Mouse (Mus musculus) embryonic facial prominence, embryonic 11.5 days (tissue): ENCODE data around the gene Dock7. TPM values are rescaled to one million over a fixed set of nuclear protein-coding genes. Genes with fewer than 3 reads are reported as not detected.
A peak's percentile ranks its signal among the peaks of the same experiment; 100 is the strongest.

Experiments
- ATAC-seq: fragments of 200-750 bp; cut with Nextera tagmentation; replicated peaks from 2 replicates; pipeline ENCODE4 v1.8.0; 2017; ENCODE audit warnings: low read depth; ENCODE audit not compliant: insufficient number of reproducible peaks, low FRiP score, low TSS enrichment
- DNase-seq: peaks from one replicate; pipeline ENCODE4 v3.0.0-alpha.2; 2015; ENCODE audit warnings: low spot score
- H3K27ac ChIP-seq: fragments of 300-500 bp; sonication (generic); replicated peaks from 2 replicates; pipeline ENCODE4 v1.5.1; 2014; ENCODE audit warnings: mild to moderate bottlenecking, low read depth, low read length, control low read depth
- H3K27me3 ChIP-seq: fragments of 300-500 bp; sonication (generic); 2 replicates; pipeline ENCODE4 v1.6.1; 2014; ENCODE audit warnings: mild to moderate bottlenecking, low read length, moderate library complexity, mixed read lengths; ENCODE audit not compliant: control insufficient read depth, insufficient read depth
- H3K36me3 ChIP-seq: fragments of 300-500 bp; sonication (generic); replicated peaks from 2 replicates; pipeline ENCODE4 v1.6.1; 2014; ENCODE audit warnings: low read depth, mild to moderate bottlenecking, low read length, moderate library complexity, mixed read lengths; ENCODE audit not compliant: control insufficient read depth, insufficient read depth
- H3K4me1 ChIP-seq: fragments of 300-500 bp; sonication (generic); 2 replicates; pipeline ENCODE4 v1.6.1; 2014; ENCODE audit warnings: low read length, mixed read lengths; ENCODE audit not compliant: control insufficient read depth, insufficient read depth
- H3K4me2 ChIP-seq: fragments of 300-500 bp; sonication (generic); 2 replicates; pipeline ENCODE4 v1.6.1; 2014; ENCODE audit warnings: low read depth, mild to moderate bottlenecking, control low read depth, low read length, moderate library complexity
- H3K4me3 ChIP-seq: fragments of 300-500 bp; sonication (generic); 2 replicates; pipeline ENCODE4 v1.5.1; 2014; ENCODE audit warnings: low read depth, low read length, control low read depth
- H3K9ac ChIP-seq: fragments of 300-500 bp; sonication (generic); replicated peaks from 2 replicates; pipeline ENCODE4 v1.6.1; 2014; ENCODE audit warnings: mild to moderate bottlenecking, control low read depth, low read length
- H3K9me3 ChIP-seq: fragments of 300-500 bp; sonication (generic); replicated peaks from 2 replicates; pipeline ENCODE4 v1.6.1; 2016; ENCODE audit warnings: mild to moderate bottlenecking, low read length, inconsistent platforms, mixed read lengths; ENCODE audit not compliant: control insufficient read depth
- whole genome bisulfite sequencing: fragments of 180-500 bp; shearing (Covaris S2); extraction: QIAGEN DNeasy Blood & Tissue Kit; methylation state at CpG from one replicate; pipeline ENCODE4 v1.1.7; 2014; 5-methylcytosine and 5-hydroxymethylcytosine counted together
- polyA plus RNA-seq: library from polyadenylated mRNA; unstranded; fragments of >200 nt; fragmentation: Nextera tagmentation; extraction: Ambion mirVana; gene quantifications from 2 replicates; pipeline ENCODE4 v1.2.1, GENCODE M21; 2014

Dock7 gene
- 94.9 and 106 TPM in 2 replicates for polyA plus RNA-seq

GRCm38 (mm10) chr4:99120211-99121122, at the start of gene Dock7:
TSS of gene Dock7 (minus strand) at chr4:99120915.
- H3K9ac ChIP-seq = peak within 1 kb of the TSS; percentile 99
- H3K36me3 ChIP-seq = no peaks in the 10 kb centered on the region
- DNase-seq (peak; percentile 95), ATAC-seq (peak; percentile 94)
- H3K4me3 ChIP-seq = peak within 1 kb of the TSS; percentile 98
- H3K9me3 ChIP-seq = no peaks in the 10 kb centered on the region
- H3K4me1 ChIP-seq = no peaks in the 10 kb centered on the region
- H3K4me2 ChIP-seq = peak within 1 kb of the TSS; percentile 85
- peak within 1 kb of the TSS; percentile 85 for H3K27ac ChIP-seq
- H3K27me3 ChIP-seq = no peaks in the 10 kb centered on the region
- WGBS = under 1% methylated on average over 103 of the region's 117 CpGs

DNA sequence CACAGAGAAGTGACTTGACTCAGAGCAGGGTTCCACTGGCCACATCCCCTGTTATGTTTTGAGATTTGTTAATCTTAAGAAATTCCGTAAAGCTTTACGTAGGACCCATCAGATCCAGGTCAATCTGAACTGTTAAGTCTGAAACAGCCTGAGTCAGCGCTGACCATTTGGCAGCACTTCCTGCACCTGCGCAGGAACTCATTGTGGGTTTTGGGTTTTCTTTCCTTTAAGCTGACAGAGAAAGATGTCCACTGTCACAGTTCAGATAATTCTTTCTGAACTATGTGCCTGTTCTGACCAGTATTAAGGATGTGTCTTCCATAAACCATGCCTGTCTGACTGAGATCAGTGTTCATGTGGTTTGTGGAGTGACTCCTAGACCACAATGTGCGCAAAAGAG, 48.2 kb upstream of the Dock7 start:
- no peak for ATAC-seq
- H3K4me3 ChIP-seq = no peak overlapping the region
- no peak overlapping the region for H3K9ac ChIP-seq
- H3K27me3 ChIP-seq = no peaks in the 10 kb centered on the region
- 96% methylated on average over 5 of the region's 5 CpGs for WGBS
- no peak for DNase-seq
- no peaks in the 10 kb centered on the region for H3K4me1 ChIP-seq
- H3K9me3 ChIP-seq = no peaks in the 10 kb centered on the region
- no peaks in the 10 kb centered on the region for H3K36me3 ChIP-seq
- H3K27ac ChIP-seq = no peak overlapping the region
- H3K4me2 ChIP-seq = no peak overlapping the region

DNA sequence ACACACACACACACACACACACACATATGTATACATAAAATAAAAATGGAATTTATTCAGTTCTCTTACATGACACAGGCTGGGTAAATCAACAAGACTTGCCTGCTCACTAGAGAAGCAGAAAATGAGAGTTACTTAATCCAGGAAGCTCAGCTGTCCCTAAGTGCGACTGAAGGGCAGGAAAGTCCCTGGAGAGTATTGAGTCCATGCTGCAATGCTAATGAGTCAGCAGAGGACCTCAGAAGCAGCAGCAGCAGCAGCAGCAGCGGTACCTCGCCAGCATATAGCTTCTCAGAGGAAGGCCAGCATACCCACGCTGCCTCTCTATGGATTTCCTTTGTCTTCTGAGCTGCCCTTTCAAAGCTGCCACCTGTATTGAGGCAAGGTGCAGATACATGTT, 42.8 kb upstream of the Dock7 start:
- no peak overlapping the region for H3K4me3 ChIP-seq
- H3K27ac ChIP-seq = no peak overlapping the region
- DNase-seq = peak; percentile 15
- H3K9me3 ChIP-seq = no peaks in the 10 kb centered on the region
- H3K9ac ChIP-seq = no peak overlapping the region
- H3K27me3 ChIP-seq = no peaks in the 10 kb centered on the region
- no peak; the same call in 1 of the 2 replicates for ATAC-seq
- no peaks in the 10 kb centered on the region for H3K4me1 ChIP-seq
- no peaks in the 10 kb centered on the region for H3K36me3 ChIP-seq
- WGBS = 15% methylated on average over 4 of the region's 4 CpGs
- no peak overlapping the region for H3K4me2 ChIP-seq

GRCm38 (mm10) chr4:99163001-99163400, 42.3 kb upstream of the Dock7 start:
- Histone ChIP-seq H3K27me3 (no peaks in the 10 kb centered on the region), H3K4me3 (no peak overlapping the region)

GRCm38 (mm10) chr4:99161457-99161971, 40.8 kb upstream of the Dock7 start:
- H3K36me3 ChIP-seq = no peaks in the 10 kb centered on the region
- ATAC-seq (no peak), DNase-seq (no peak)
- no peak overlapping the region for H3K9ac ChIP-seq
- H3K4me3 ChIP-seq = no peak overlapping the region
- no peak overlapping the region for H3K4me2 ChIP-seq
- H3K27ac ChIP-seq = no peak overlapping the region
- WGBS = 16% methylated on average over 6 of the region's 6 CpGs
- H3K9me3 ChIP-seq = no peaks in the 10 kb centered on the region
- H3K4me1 ChIP-seq = no peaks in the 10 kb centered on the region
- no peaks in the 10 kb centered on the region for H3K27me3 ChIP-seq

More at GRCm38 (mm10) chr4:99163001-99163400, 42.3 kb upstream of the Dock7 start:
- Histone ChIP-seq H3K4me1 (no peaks in the 10 kb centered on the region), H3K36me3 (no peaks in the 10 kb centered on the region), H3K27ac (no peak overlapping the region), H3K9ac (no peak overlapping the region), H3K9me3 (no peaks in the 10 kb centered on the region), H3K4me2 (no peak overlapping the region)
- no peak for DNase-seq
- 54% methylated on average over 9 of the region's 9 CpGs for WGBS
- no peak for ATAC-seq

DNA sequence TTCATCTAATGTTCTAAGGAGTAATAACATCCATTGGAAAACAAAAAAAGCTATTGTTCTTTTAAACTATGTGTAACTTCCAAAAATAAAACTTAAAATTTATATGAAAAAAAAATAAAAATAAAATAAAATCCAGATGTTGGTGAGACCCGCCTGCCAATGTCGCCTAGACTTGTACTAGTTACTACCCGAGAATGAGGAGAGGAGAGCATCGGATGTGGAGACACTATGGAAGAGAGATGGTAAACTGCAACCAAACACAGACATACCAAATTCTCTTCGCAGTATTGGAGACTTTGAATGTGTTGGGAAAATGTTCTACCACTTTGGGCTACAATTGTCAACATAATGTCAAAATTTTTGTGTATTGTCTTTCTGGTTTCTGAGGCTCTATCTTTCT, 40.2 kb upstream of the Dock7 start:
- Histone ChIP-seq H3K9me3 (no peaks in the 10 kb centered on the region), H3K4me1 (no peaks in the 10 kb centered on the region), H3K4me2 (no peak overlapping the region), H3K36me3 (no peaks in the 10 kb centered on the region), H3K9ac (no peak overlapping the region), H3K4me3 (no peak overlapping the region), H3K27me3 (no peaks in the 10 kb centered on the region), H3K27ac (no peak overlapping the region)
- ATAC-seq (no peak), DNase-seq (no peak)
- WGBS = 36% methylated on average over 5 of the region's 5 CpGs

- Histone ChIP-seq H3K27me3 (no peaks in the 10 kb centered on the region), H3K27ac (no peak overlapping the region), H3K4me1 (no peaks in the 10 kb centered on the region), H3K9ac (no peak overlapping the region), H3K36me3 (no peaks in the 10 kb centered on the region), H3K4me2 (no peak overlapping the region), H3K9me3 (no peaks in the 10 kb centered on the region), H3K4me3 (no peak overlapping the region)
- ATAC-seq = no peak
- DNase-seq = no peak
- 17% methylated on average over 3 of the region's 3 CpGs for WGBS
These were observed 39.7 kb upstream of the Dock7 start for GRCm38 (mm10) chr4:99160414-99160813.

- no peaks in the 10 kb centered on the region for H3K36me3 ChIP-seq
- WGBS = 87% methylated on average over 5 of the region's 5 CpGs
- H3K27me3 ChIP-seq = no peaks in the 10 kb centered on the region
- ATAC-seq (no peak), DNase-seq (no peak)
- no peaks in the 10 kb centered on the region for H3K9me3 ChIP-seq
- H3K9ac ChIP-seq = no peak overlapping the region
- H3K4me2 ChIP-seq = no peak overlapping the region
- H3K27ac ChIP-seq = no peak overlapping the region
- no peaks in the 10 kb centered on the region for H3K4me1 ChIP-seq
- no peak overlapping the region for H3K4me3 ChIP-seq
These were observed 37.8 kb upstream of the Dock7 start for GRCm38 (mm10) chr4:99158495-99158894.
